Mouse (Mus musculus): Measurements from ENCODE around the gene Prr5l. TPM values are rescaled to one million over a fixed set of nuclear protein-coding genes. Genes with fewer than 3 reads are reported as not detected.

Prr5l gene
- polyA plus RNA-seq, 1 experiment from 2014 or later = 8.7 TPM

DNA sequence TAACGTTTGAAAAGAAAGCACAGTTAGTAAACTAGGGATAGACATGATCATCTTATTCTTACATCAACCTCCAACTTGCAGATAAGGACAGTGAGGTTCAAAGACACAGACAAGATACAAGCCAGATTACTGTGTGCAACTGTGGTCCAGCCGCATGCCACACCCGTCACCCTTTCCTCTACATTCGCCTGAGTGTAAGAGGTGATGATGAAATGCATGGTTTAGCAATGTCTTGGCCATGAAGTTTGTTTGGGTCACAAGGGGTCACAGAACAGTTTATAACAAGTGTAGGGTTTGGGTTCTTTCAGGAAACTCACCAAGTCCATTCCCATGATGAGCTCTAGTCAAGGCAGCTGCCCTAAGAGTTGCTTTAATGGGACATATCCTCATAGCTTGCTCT is 14.1 kb downstream of the Prr5l start:
- WGBS = 91% methylated on average over 4 of the region's 4 CpGs
- no peak for ATAC-seq
- Histone ChIP-seq H3K27me3 (0 out of 2 replicates have a peak, but pooled peaks cover 3% of the 10 kb centered on the region), H3K4me2 (no peak overlapping the region), H3K4me1 (no peaks in the 10 kb centered on the region), H3K27ac (no peak overlapping the region), H3K9me3 (replicated peaks) (no peaks in the 10 kb centered on the region), H3K9ac (no peak overlapping the region), H3K4me3 (no peak overlapping the region), H3K36me3 (ENCODE audit: poor library complexity, severe bottlenecking) (no peaks in the 10 kb centered on the region)

DNA sequence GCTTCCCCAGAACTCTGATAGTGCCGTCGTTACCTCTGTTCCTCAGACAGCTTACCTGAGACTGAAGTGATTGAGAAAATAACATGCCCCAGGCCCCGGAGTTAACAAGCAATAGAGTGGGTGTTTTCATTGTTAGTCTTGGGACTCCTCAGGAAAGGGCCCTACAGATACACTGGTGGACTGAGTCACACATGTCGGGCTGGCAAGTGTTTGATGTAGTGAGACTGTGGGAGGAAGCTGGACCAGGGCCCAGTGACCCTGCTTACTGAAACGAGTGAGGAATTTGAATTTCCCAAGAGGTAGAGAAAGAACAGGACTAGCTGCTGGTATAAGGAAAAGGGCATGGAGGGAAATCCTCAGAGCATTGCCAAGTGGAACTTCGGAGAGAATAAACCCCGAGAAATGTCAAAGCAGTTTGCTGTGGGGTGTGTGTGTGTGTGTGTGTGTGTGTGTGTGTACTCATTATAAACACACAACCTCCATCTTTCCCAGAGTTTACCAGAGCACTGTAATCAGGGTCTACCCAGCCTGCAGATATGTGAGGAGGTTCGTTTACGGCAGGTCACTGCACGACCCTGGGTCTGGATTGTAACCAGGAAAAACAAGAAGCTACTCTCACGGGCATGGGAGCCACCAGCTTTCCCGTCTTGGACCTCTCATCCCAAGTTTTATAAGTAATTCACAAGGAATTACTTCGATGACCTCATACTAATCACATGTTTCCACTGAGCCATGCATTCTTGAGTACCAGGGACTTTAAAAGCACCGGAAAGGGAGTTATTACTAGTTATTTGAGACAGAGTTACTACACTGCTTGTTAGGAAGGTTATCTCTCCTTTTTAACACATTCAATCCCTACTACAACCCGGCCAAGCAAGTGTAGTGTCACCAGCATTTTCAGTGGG is 20.4 kb downstream of the Prr5l start:
- peak; percentile 69; the same call in 1 of the 2 replicates for ATAC-seq
- WGBS = 68% methylated on average over 15 of the region's 15 CpGs
- no peaks in the 10 kb centered on the region for H3K9me3 ChIP-seq (replicated peaks)
- H3K36me3 ChIP-seq (ENCODE audit: poor library complexity, severe bottlenecking) = no peaks in the 10 kb centered on the region
- H3K4me3 ChIP-seq = no peak overlapping the region
- H3K4me1 ChIP-seq = peaks cover 7% of the 10 kb centered on the region; the same call in 1 of the 2 replicates
- no peaks in the 10 kb centered on the region for H3K27me3 ChIP-seq
- H3K9ac ChIP-seq = no peak overlapping the region
- no peak overlapping the region for H3K4me2 ChIP-seq
- no peak overlapping the region for H3K27ac ChIP-seq

GRCm38 (mm10) chr2:101860920-101861485 is 21.8 kb downstream of the Prr5l start:
- H3K4me3 ChIP-seq = no peak overlapping the region
- ATAC-seq = peak; percentile 43; the same call in 1 of the 2 replicates
- H3K27me3 ChIP-seq = no peaks in the 10 kb centered on the region
- H3K27ac ChIP-seq = no peak overlapping the region
- peaks cover 7% of the 10 kb centered on the region; the same call in 1 of the 2 replicates for H3K4me1 ChIP-seq
- H3K36me3 ChIP-seq (ENCODE audit: poor library complexity, severe bottlenecking) = no peaks in the 10 kb centered on the region
- no peak overlapping the region for H3K4me2 ChIP-seq
- H3K9ac ChIP-seq = no peak overlapping the region
- 71% methylated on average over 3 of the region's 3 CpGs for WGBS
- no peaks in the 10 kb centered on the region for H3K9me3 ChIP-seq (replicated peaks)

DNA sequence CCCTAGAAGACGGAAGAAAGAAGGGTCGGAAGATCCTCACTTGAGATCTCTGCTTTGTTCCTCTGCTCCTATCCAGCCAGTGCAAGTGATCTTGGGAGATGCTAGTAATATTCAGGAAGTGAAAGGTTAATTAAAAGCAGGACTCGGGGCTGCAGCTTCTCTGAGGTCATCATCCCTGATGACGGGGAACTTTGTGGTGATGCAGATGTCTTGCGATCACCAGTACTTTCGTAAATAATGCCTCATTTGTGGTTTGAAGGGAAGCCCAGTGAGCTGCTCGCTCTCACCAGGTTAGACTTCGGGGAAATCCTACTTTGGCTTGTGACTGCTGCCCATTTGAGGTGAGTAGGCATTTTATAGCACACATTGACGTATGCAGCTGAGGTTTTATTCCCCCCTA is 26.7 kb downstream of the Prr5l start:
- no peaks in the 10 kb centered on the region for H3K27me3 ChIP-seq
- 91% methylated on average over 9 of the region's 9 CpGs for WGBS
- H3K4me2 ChIP-seq = no peak overlapping the region
- no peak overlapping the region for H3K9ac ChIP-seq
- no peak overlapping the region for H3K27ac ChIP-seq
- peaks cover 6% of the 10 kb centered on the region for H3K4me1 ChIP-seq
- H3K36me3 ChIP-seq (ENCODE audit: poor library complexity, severe bottlenecking) = no peaks in the 10 kb centered on the region
- ATAC-seq = no peak
- no peaks in the 10 kb centered on the region for H3K9me3 ChIP-seq (replicated peaks)
- H3K4me3 ChIP-seq = no peak overlapping the region

- Histone ChIP-seq H3K27me3 (no peaks in the 10 kb centered on the region), H3K36me3 (ENCODE audit: poor library complexity, severe bottlenecking) (no peaks in the 10 kb centered on the region), H3K4me3 (no peak overlapping the region), H3K27ac (no peak overlapping the region), H3K9me3 (replicated peaks) (no peaks in the 10 kb centered on the region), H3K9ac (no peak overlapping the region), H3K4me2 (no peak overlapping the region), H3K4me1 (peaks cover 6% of the 10 kb centered on the region)
- no peak for ATAC-seq
- 61% methylated on average over 7 of the region's 7 CpGs for WGBS
Measured at GRCm38 (mm10) chr2:101854792-101855191, 28.0 kb downstream of the Prr5l start.

DNA sequence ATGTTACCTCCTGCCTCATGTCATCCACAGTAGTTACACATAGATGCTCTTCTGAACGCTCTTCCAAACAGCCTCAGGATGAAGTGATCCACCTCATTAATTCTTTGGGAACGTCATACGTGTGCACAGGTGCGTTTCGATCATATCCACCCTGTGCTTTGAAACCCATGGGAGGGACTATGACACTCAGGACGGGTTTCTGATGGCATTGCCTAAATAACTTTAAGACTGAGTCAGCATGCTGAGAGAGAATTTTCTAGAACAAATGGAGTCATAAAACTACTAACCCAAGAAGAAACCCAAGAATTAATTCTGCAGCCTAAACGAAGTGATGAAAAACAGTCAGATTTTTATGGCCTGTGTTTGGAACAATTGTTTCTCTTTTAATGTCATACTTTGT is 40.1 kb downstream of the Prr5l start:
- Histone ChIP-seq H3K9ac (no peak overlapping the region), H3K4me1 (no peaks in the 10 kb centered on the region), H3K4me3 (no peak overlapping the region), H3K27ac (no peak overlapping the region), H3K9me3 (replicated peaks) (no peaks in the 10 kb centered on the region), H3K27me3 (no peaks in the 10 kb centered on the region), H3K36me3 (ENCODE audit: poor library complexity, severe bottlenecking) (no peaks in the 10 kb centered on the region), H3K4me2 (no peak overlapping the region)
- ATAC-seq = no peak
- 86% methylated on average over 7 of the region's 7 CpGs for WGBS

DNA sequence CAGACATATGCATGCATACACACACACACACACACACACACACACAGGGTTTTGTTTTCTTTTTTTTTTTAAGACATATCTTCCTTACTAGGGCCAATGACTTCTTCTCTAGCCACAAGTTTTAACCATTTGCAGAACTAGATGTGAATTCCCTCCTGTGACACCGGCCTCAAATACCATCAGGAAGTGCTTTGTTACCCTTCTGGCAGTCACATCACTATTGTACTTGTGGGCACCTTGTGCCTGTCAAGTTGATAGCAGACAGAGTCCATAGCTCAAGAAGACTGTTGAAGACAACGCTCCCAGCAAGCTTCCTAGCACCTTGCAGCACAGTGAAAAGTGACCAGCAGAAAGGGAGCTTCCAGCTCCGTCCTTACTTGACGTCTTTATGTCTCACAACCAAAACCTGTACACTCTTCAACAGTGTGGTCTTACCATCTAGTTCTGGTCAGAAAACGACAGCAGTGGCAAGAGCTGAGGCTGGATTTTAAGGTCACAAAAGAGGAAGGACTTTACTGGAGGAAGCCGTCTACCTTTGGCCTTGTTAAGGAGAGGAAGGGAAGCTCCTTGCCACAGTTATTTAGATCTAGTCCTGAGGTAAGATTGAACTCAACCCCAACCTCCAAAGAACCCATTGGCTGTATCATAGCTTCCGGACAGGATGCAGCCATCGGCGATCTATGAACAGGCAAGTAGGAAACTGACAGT is 47.9 kb downstream of the Prr5l start:
- Histone ChIP-seq H3K27me3 (no peaks in the 10 kb centered on the region), H3K4me3 (no peak overlapping the region), H3K9ac (no peak overlapping the region), H3K36me3 (ENCODE audit: poor library complexity, severe bottlenecking) (no peaks in the 10 kb centered on the region), H3K4me2 (no peak overlapping the region), H3K9me3 (replicated peaks) (no peaks in the 10 kb centered on the region), H3K4me1 (peaks cover 7% of the 10 kb centered on the region), H3K27ac (no peak overlapping the region)
- ATAC-seq = no peak
- WGBS = 87% methylated on average over 9 of the region's 9 CpGs

GRCm38 (mm10) chr2:101832361-101832760 is 50.5 kb downstream of the Prr5l start:
- ATAC-seq = no peak
- Histone ChIP-seq H3K27me3 (no peaks in the 10 kb centered on the region), H3K9ac (no peak overlapping the region), H3K9me3 (replicated peaks) (no peaks in the 10 kb centered on the region), H3K4me3 (no peak overlapping the region), H3K4me2 (no peak overlapping the region), H3K4me1 (peaks cover 15% of the 10 kb centered on the region), H3K36me3 (ENCODE audit: poor library complexity, severe bottlenecking) (no peaks in the 10 kb centered on the region), H3K27ac (no peak overlapping the region)
- WGBS = 87% methylated on average over 9 of the region's 9 CpGs

- Histone ChIP-seq H3K36me3 (ENCODE audit: poor library complexity, severe bottlenecking) (no peaks in the 10 kb centered on the region), H3K4me2 (no peak overlapping the region), H3K4me3 (no peak overlapping the region), H3K27me3 (no peaks in the 10 kb centered on the region), H3K27ac (no peak overlapping the region), H3K4me1 (peaks cover 15% of the 10 kb centered on the region), H3K9ac (no peak overlapping the region), H3K9me3 (replicated peaks) (no peaks in the 10 kb centered on the region)
- WGBS = 92% methylated on average over 5 of the region's 5 CpGs
- no peak for ATAC-seq
Measured at GRCm38 (mm10) chr2:101831851-101832250, 51.0 kb downstream of the Prr5l start.

- 49% methylated on average over 9 of the region's 9 CpGs for WGBS
- ATAC-seq = no peak
- H3K4me3 ChIP-seq = no peak overlapping the region
Measured at GRCm38 (mm10) chr2:101830186-101830915, 52.5 kb downstream of the Prr5l start.

DNA sequence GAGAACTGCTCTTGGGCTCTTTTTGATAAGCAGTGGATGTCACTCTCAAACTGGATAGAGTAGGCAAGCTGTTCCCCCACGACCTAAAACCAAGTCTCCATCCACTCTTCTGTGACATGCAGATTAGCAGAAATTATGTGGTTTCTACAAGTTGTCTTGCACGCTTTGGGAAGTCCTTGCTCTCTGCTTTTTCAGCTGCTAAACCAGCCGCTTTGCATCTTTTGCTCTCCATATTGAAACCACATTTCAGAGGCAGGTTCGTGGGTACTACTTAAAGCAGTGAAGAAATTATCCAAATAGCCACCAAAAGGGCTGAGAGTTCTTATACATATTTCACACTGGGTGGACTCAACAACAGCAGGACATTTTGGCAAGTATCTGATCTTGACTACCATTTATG is 53.8 kb downstream of the Prr5l start:
- WGBS = 81% methylated on average over 4 of the region's 4 CpGs

More at GRCm38 (mm10) chr2:101830186-101830915, 52.5 kb downstream of the Prr5l start:
- Histone ChIP-seq H3K4me2 (no peak overlapping the region), H3K4me1 (peaks cover 15% of the 10 kb centered on the region), H3K9ac (no peak overlapping the region), H3K27ac (no peak overlapping the region), H3K36me3 (ENCODE audit: poor library complexity, severe bottlenecking) (no peaks in the 10 kb centered on the region), H3K27me3 (no peaks in the 10 kb centered on the region), H3K9me3 (replicated peaks) (no peaks in the 10 kb centered on the region)

More for the DNA sequence above, 53.8 kb downstream of the Prr5l start:
- Histone ChIP-seq H3K4me2 (no peak overlapping the region), H3K36me3 (ENCODE audit: poor library complexity, severe bottlenecking) (no peaks in the 10 kb centered on the region), H3K4me1 (peaks cover 15% of the 10 kb centered on the region), H3K4me3 (no peak overlapping the region), H3K9ac (no peak overlapping the region), H3K9me3 (replicated peaks) (no peaks in the 10 kb centered on the region), H3K27me3 (no peaks in the 10 kb centered on the region), H3K27ac (no peak overlapping the region)
- ATAC-seq = no peak

Measured in forebrain, embryonic 13.5 days (tissue).